Mouse (Mus musculus) kidney, adult 2 months (tissue): ENCODE data around the gene App. TPM values are rescaled to one million over a fixed set of nuclear protein-coding genes. Genes with fewer than 3 reads are reported as not detected.

Experiments
- DNase-seq: peaks from one replicate; pipeline ENCODE4 v3.0.0; 2021
- H3K27ac ChIP-seq: fragments of 200-500 bp; 2 replicates; pipeline ENCODE4 v1.5.1; 2012; ENCODE audit warnings: low read depth, low read length, control low read depth, inconsistent platforms; ENCODE audit not compliant: insufficient read depth
- H3K27me3 ChIP-seq: fragments of 200-500 bp; replicated peaks from 2 replicates; pipeline ENCODE4 v1.6.1; 2012; ENCODE audit warnings: mild to moderate bottlenecking, moderate library complexity, low read length, inconsistent platforms; ENCODE audit not compliant: control insufficient read depth, insufficient read depth
- H3K36me3 ChIP-seq: fragments of 200-500 bp; 2 replicates; pipeline ENCODE4 v1.6.1; 2012; ENCODE audit warnings: mild to moderate bottlenecking, moderate library complexity, low read length, inconsistent platforms; ENCODE audit not compliant: control insufficient read depth, insufficient read depth
- H3K4me1 ChIP-seq: fragments of 200-500 bp; 2 replicates; pipeline ENCODE4 v1.6.1; 2011; ENCODE audit warnings: low read length; ENCODE audit not compliant: control insufficient read depth, insufficient read depth
- H3K4me3 ChIP-seq: fragments of 200-500 bp; 2 replicates; pipeline ENCODE4 v1.5.1; 2011; ENCODE audit warnings: mild to moderate bottlenecking, low read depth, low read length, control low read depth; ENCODE audit not compliant: insufficient read depth
- CTCF ChIP-seq: fragments of 200-500 bp; conservative IDR thresholded peaks from 2 replicates; pipeline ENCODE4 v1.5.1; 2011; ENCODE audit warnings: low read depth, mild to moderate bottlenecking, control low read depth, low read length, moderate library complexity, mixed read lengths; ENCODE audit not compliant: insufficient read depth, insufficient read length
- POLR2A ChIP-seq: fragments of 200-500 bp; IDR thresholded peaks from one replicate; pipeline ENCODE4 v1.6.1; 2011; ENCODE audit warnings: low read depth, low read length, control low read depth
- WGBS: fragments of 180-500 bp; shearing (Covaris S2); methylation state at CpG from one replicate; pipeline ENCODE4 v1.1.7; 2018; 5-methylcytosine and 5-hydroxymethylcytosine counted together
- polyA plus RNA-seq: library from polyadenylated mRNA; depleted of rRNA; stranded (reverse); fragments of >200 nt; gene quantifications from 2 replicates; pipeline ENCODE4 v1.2.3, GENCODE M21; 2012

Gene App
- polyA plus RNA-seq, 1 experiment = 587 TPM

GRCm38 (mm10) chr16:85086303-85086702 lies 87.3 kb downstream of the App start:
- Histone ChIP-seq H3K27ac (no peak overlapping the region), H3K4me3 (no peak overlapping the region), H3K4me1 (peaks cover 18% of the 10 kb centered on the region), H3K27me3 (no peaks in the 10 kb centered on the region), H3K36me3 (peaks cover 4% of the 10 kb centered on the region)
- WGBS = 43% methylated on average over 14 of the region's 14 CpGs
- no peak for TF ChIP-seq POLR2A
- no peak for TF ChIP-seq CTCF
- DNase-seq = no peak

- 40% methylated on average over 6 of the region's 6 CpGs for WGBS
- no peak overlapping the region for H3K4me3 ChIP-seq
- H3K36me3 ChIP-seq = peaks cover 4% of the 10 kb centered on the region
- peaks cover 14% of the 10 kb centered on the region for H3K4me1 ChIP-seq
- no peak overlapping the region for H3K27ac ChIP-seq
- DNase-seq = no peak
- TF ChIP-seq POLR2A (no peak), CTCF (0 out of 2 replicates have a peak, but pooled peaks have one; percentile 19)
- H3K27me3 ChIP-seq = no peaks in the 10 kb centered on the region
Measured at GRCm38 (mm10) chr16:85085902-85086301, 87.7 kb downstream of the App start.

GRCm38 (mm10) chr16:85084152-85084551 lies 89.4 kb downstream of the App start:
- H3K27ac ChIP-seq = no peak overlapping the region
- H3K4me3 ChIP-seq = no peak overlapping the region
- H3K36me3 ChIP-seq = peaks cover 4% of the 10 kb centered on the region
- no peaks in the 10 kb centered on the region for H3K27me3 ChIP-seq
- DNase-seq = peak; percentile 42
- WGBS = 73% methylated on average over 1 of the region's 1 CpGs
- H3K4me1 ChIP-seq = peaks cover 14% of the 10 kb centered on the region
- TF ChIP-seq POLR2A = no peak
- TF ChIP-seq CTCF = no peak

GRCm38 (mm10) chr16:85075330-85075729 lies 98.2 kb downstream of the App start:
- Histone ChIP-seq H3K4me1 (peaks cover 10% of the 10 kb centered on the region; the same call in 1 of the 2 replicates), H3K36me3 (peaks cover 2% of the 10 kb centered on the region; the same call in 1 of the 2 replicates), H3K27me3 (no peaks in the 10 kb centered on the region), H3K27ac (no peak overlapping the region), H3K4me3 (no peak overlapping the region)
- no peak for DNase-seq
- WGBS = 78% methylated on average over 2 of the region's 2 CpGs
- no peak for TF ChIP-seq POLR2A
- TF ChIP-seq CTCF = no peak

- H3K4me1 ChIP-seq = peaks cover 10% of the 10 kb centered on the region; the same call in 1 of the 2 replicates
- DNase-seq = no peak
- no peaks in the 10 kb centered on the region for H3K27me3 ChIP-seq
- no peak overlapping the region for H3K4me3 ChIP-seq
- WGBS = 70% methylated on average over 6 of the region's 6 CpGs
- no peak overlapping the region for H3K27ac ChIP-seq
- no peak for TF ChIP-seq POLR2A
- no peak for TF ChIP-seq CTCF
- H3K36me3 ChIP-seq = peaks cover 2% of the 10 kb centered on the region; the same call in 1 of the 2 replicates
Measured at GRCm38 (mm10) chr16:85074889-85075288, 98.7 kb downstream of the App start.

- DNase-seq = no peak
- Histone ChIP-seq H3K4me3 (no peak overlapping the region), H3K27ac (no peak overlapping the region), H3K27me3 (no peaks in the 10 kb centered on the region), H3K36me3 (no peaks in the 10 kb centered on the region; the same call in 1 of the 2 replicates), H3K4me1 (peaks cover 17% of the 10 kb centered on the region; the same call in 1 of the 2 replicates)
- 77% methylated on average over 12 of the region's 12 CpGs for WGBS
- no peak for TF ChIP-seq CTCF
- TF ChIP-seq POLR2A = no peak
Measured at GRCm38 (mm10) chr16:85072624-85073023, 100.9 kb downstream of the App start.

- Histone ChIP-seq H3K27ac (peak overlapping the region; percentile 54), H3K36me3 (no peaks in the 10 kb centered on the region; the same call in 1 of the 2 replicates)
- DNase-seq = no peak
Measured at GRCm38 (mm10) chr16:85071791-85072190, 101.8 kb downstream of the App start.

GRCm38 (mm10) chr16:85071248-85071647 lies 102.3 kb downstream of the App start:
- peak overlapping the region; percentile 54 for H3K27ac ChIP-seq

More at GRCm38 (mm10) chr16:85071791-85072190, 101.8 kb downstream of the App start:
- no peak for TF ChIP-seq CTCF
- TF ChIP-seq POLR2A = no peak
- Histone ChIP-seq H3K4me3 (no peak overlapping the region), H3K4me1 (peaks cover 15% of the 10 kb centered on the region; the same call in 1 of the 2 replicates), H3K27me3 (no peaks in the 10 kb centered on the region)
- 76% methylated on average over 12 of the region's 12 CpGs for WGBS

More at GRCm38 (mm10) chr16:85071248-85071647, 102.3 kb downstream of the App start:
- DNase-seq = peak; percentile 79
- TF ChIP-seq CTCF (no peak), POLR2A (no peak)
- H3K36me3 ChIP-seq = no peaks in the 10 kb centered on the region; the same call in 1 of the 2 replicates
- H3K4me1 ChIP-seq = peaks cover 15% of the 10 kb centered on the region; the same call in 1 of the 2 replicates
- no peaks in the 10 kb centered on the region for H3K27me3 ChIP-seq
- no peak overlapping the region for H3K4me3 ChIP-seq
- WGBS = 50% methylated on average over 1 of the region's 1 CpGs
